Mouse (Mus musculus): ENCODE results near the gene Hhip. TPM values are rescaled to one million over a fixed set of nuclear protein-coding genes. Genes with fewer than 3 reads are reported as not detected.

Hhip gene
- polyA plus RNA-seq, 2 experiments: 0.66 to 1.1 TPM

- 58% methylated on average over 7 of the region's 7 CpGs for WGBS (ENCODE audit: insufficient replicate concordance)
- H3K4me1 ChIP-seq (replicated peaks; ENCODE audit: control insufficient read depth in 2 of 2, insufficient read depth in 2 of 2, low read length in 1 of 2): no peaks in the 10 kb centered on the region
- no peak overlapping the region for H3K4me3 ChIP-seq (ENCODE audit: insufficient read depth in 1 of 2, low read depth in 2 of 2, low read length in 2 of 2)
- no peaks in the 10 kb centered on the region for H3K9me3 ChIP-seq (ENCODE audit: control insufficient read depth, low read length)
- H3K36me3 ChIP-seq (replicated peaks; ENCODE audit: control insufficient read depth, insufficient read depth, low read depth): no peaks in the 10 kb centered on the region
- no peaks in the 10 kb centered on the region for H3K27me3 ChIP-seq (ENCODE audit: control insufficient read depth, insufficient read depth, low read length)
- ATAC-seq (ENCODE audit: insufficient read depth) (no peak), DNase-seq (ENCODE audit: low read depth in 3 of 3, low spot score in 3 of 3) (no peak)
- H3K4me2 ChIP-seq (ENCODE audit: low read depth): no peak overlapping the region
- H3K9ac ChIP-seq (replicated peaks): no peak overlapping the region
- no peak overlapping the region for H3K27ac ChIP-seq
- TF ChIP-seq CTCF (IDR thresholded peaks at IDR 0.05; ENCODE audit: low read depth) (no peak), EP300 (IDR thresholded peaks at IDR 0.05; ENCODE audit: low read depth) (no peak)
These were observed 140.6 kb downstream of the Hhip start for GRCm38 (mm10) chr8:79917211-79917610.
